Mouse (Mus musculus) erythroblast, embryonic 14.5 days (primary cell): Measurements from ENCODE around the gene Pbx2. TPM values are rescaled to one million over a fixed set of nuclear protein-coding genes. Genes with fewer than 3 reads are reported as not detected.

Source experiments
- H3K27me3 ChIP-seq: 2 replicates; pipeline ENCODE4 v1.6.1; 2012; ENCODE audit warnings: inconsistent platforms; ENCODE audit not compliant: control insufficient read depth
- H3K36me3 ChIP-seq: 2 replicates; pipeline ENCODE4 v1.6.1; 2012; ENCODE audit warnings: mild to moderate bottlenecking, inconsistent platforms; ENCODE audit not compliant: control insufficient read depth
- H3K4me1 ChIP-seq: 2 replicates; pipeline ENCODE4 v1.6.1; 2012; ENCODE audit warnings: inconsistent platforms; ENCODE audit not compliant: control insufficient read depth
- H3K4me3 ChIP-seq: replicated peaks from 2 replicates; pipeline ENCODE3; 2012; ENCODE audit warnings: moderate library complexity, mild to moderate bottlenecking, inconsistent platforms
- H3K9me3 ChIP-seq: 2 replicates; pipeline ENCODE4 v1.6.1; 2012; ENCODE audit warnings: low read length, inconsistent platforms, mixed read lengths; ENCODE audit not compliant: control insufficient read depth
- GATA1 ChIP-seq: IDR thresholded peaks from 2 replicates; pipeline ENCODE4 v1.6.1; 2012; ENCODE audit warnings: low read length, inconsistent platforms, mixed read lengths
- TAL1 ChIP-seq: IDR thresholded peaks from 3 replicates; pipeline ENCODE4 v1.6.1; 2012; ENCODE audit warnings: low read length, inconsistent platforms, mixed read lengths
- polyA plus RNA-seq: library from polyadenylated mRNA; stranded (reverse); fragments of >175 nt; gene quantifications from 2 replicates; pipeline ENCODE4 v1.2.3, GENCODE M21; 2012

Gene Pbx2
- polyA plus RNA-seq, 1 experiment = 11.5 TPM

DNA sequence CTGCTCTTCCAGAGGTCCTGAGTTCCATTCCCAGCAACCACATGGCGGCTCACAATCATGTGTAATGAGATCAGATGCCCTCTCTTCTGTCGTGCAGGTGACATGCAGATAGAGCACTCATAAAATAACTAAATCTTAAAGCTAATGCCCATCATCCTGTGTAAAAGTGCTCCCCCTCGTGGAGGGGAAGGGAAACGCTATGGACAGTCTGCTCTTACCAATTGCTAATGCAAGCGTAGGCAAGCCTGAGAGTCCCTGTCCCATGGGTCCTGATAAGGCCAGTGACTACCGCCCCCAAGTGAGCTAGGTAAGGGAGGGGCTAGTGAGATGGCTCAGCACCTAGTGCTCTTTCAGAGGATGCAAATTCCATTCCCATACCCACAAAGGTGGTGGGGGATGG, 27.9 kb downstream of the Pbx2 start:
- peaks cover 30% of the 10 kb centered on the region for H3K36me3 ChIP-seq
- no peak for TF ChIP-seq TAL1
- H3K4me1 ChIP-seq = peaks cover 20% of the 10 kb centered on the region
- no peaks in the 10 kb centered on the region for H3K27me3 ChIP-seq
- H3K4me3 ChIP-seq = no peak overlapping the region
- no peaks in the 10 kb centered on the region for H3K9me3 ChIP-seq

DNA sequence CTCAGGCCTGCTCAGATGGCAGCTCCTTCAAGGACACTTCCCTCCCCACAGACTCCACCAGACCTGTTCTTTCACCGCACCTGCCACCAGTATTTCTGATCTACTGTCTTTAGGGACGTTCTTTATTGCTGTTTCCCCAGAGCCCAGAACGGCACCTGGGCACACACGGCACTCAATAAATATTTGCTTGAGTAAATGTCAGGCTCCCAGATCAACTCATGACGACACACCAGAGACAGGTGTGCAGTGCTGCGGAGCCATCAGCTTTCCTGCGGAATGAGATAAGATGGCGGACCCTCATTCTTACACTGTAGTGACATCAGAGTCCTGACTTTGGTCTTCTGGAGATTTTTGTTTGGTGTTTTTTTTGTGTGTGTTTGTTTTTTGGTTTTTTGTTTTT, 29.9 kb downstream of the Pbx2 start:
- Histone ChIP-seq H3K4me1 (peaks cover 20% of the 10 kb centered on the region), H3K4me3 (no peak overlapping the region), H3K27me3 (no peaks in the 10 kb centered on the region), H3K36me3 (peaks cover 19% of the 10 kb centered on the region), H3K9me3 (no peaks in the 10 kb centered on the region)
- TF ChIP-seq GATA1 (no peak), TAL1 (no peak)

DNA sequence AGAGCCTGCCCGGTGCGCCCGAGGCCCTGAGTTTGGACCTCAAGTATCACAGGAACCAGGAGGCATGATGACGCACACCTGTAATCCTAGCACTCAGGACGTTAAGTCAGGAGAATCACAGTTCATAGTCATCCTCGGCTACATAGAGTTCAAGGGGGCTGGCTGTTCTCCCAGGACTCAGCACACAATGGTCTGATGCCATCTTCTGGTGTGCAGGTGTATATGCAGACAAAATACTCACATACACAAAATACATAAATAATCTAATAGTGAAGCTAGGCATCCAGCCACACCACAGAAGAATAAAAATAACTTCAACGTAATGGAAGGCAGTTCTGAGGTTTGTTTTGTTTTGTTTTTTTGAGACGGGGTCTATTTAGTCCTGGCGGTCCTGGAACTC, 32.1 kb downstream of the Pbx2 start:
- Histone ChIP-seq H3K4me1 (peaks cover 41% of the 10 kb centered on the region), H3K9me3 (no peaks in the 10 kb centered on the region), H3K4me3 (no peak overlapping the region), H3K27me3 (peaks cover 19% of the 10 kb centered on the region), H3K36me3 (peaks cover 13% of the 10 kb centered on the region)
- TF ChIP-seq GATA1 = no peak
- no peak for TF ChIP-seq TAL1

DNA sequence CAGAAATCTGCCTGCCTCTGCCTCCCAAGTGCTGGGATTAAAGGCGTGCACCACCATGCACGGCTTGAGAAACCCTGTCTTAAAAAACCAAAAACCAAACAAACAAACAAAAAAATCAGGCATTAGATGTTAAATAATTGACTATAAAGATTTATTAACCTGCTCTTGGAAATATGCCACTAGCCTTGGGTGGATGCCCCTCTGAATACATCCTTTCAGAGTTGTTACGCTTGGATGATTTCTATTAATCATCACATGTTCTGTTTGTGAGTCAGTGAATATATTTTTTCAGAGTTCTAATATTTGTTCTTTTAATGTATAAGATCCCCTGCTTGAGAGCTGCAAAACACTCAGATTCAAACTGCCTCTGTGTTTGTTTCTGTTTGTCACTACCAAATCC, 33.9 kb downstream of the Pbx2 start:
- Histone ChIP-seq H3K36me3 (peaks cover 13% of the 10 kb centered on the region), H3K4me3 (no peak overlapping the region), H3K9me3 (no peaks in the 10 kb centered on the region), H3K27me3 (peaks cover 37% of the 10 kb centered on the region), H3K4me1 (peaks cover 37% of the 10 kb centered on the region)
- TF ChIP-seq TAL1 (no peak), GATA1 (no peak)

DNA sequence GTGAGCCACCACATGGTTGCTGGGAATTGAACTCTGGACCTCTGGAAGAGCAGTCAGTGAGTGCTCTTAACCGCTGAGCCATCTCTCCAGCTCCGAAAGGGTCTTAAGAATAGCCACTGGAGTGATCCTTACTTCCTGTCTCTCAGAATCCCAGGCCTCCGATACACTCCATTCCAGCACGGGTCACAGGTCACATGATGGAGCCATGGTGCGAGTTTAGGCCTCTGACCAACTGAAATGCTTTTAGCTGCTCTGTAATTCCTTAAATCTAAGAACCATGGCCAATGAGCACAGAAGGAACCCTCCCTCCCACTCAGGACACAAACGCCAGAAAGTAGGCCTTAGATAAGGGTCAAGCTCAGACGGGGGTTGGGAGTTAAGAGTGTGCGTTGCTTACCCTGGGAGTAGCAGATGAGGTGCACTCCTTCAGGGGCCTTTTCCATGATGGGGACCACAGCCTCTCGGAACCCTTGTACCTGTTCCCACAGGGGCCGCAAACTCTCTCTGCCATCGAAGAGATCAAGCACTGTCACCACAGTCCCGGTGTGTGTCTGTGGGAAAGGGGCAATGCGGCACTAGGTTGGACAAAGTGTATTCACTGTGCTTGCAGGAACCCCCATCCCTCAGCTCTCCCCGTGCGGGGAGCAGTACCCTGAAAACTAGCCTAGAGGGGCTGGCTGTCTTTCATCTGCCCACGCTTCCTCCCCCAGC, 35.2 kb downstream of the Pbx2 start:
- Histone ChIP-seq H3K27me3 (peaks cover 49% of the 10 kb centered on the region), H3K9me3 (peaks cover 3% of the 10 kb centered on the region; the same call in 1 of the 2 replicates), H3K36me3 (peaks cover 10% of the 10 kb centered on the region), H3K4me3 (peak overlapping the region; percentile 72), H3K4me1 (peaks cover 40% of the 10 kb centered on the region)
- TF ChIP-seq TAL1 (no peak), GATA1 (no peak)

DNA sequence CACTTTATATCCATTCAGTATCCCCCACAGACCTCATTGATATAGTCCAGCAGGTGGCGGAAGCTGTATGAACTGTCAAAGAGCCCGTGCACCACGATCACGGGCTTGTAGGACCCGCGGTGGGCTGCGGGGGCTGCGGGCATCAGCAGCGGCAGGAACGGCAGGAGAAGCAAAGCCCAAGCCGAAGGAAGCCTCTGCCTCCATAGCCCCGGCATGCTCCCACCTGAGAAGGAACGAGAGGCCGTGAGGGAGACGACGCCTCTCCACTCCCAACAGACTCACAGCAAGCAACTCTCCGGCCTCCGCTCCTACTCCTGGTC, 35.7 kb downstream of the Pbx2 start:
- H3K36me3 ChIP-seq = peaks cover 10% of the 10 kb centered on the region
- no peak for TF ChIP-seq GATA1
- no peak for TF ChIP-seq TAL1
- peaks cover 42% of the 10 kb centered on the region for H3K4me1 ChIP-seq
- peak overlapping the region; percentile 72 for H3K4me3 ChIP-seq
- peaks cover 3% of the 10 kb centered on the region; the same call in 1 of the 2 replicates for H3K9me3 ChIP-seq
- peaks cover 54% of the 10 kb centered on the region for H3K27me3 ChIP-seq

DNA sequence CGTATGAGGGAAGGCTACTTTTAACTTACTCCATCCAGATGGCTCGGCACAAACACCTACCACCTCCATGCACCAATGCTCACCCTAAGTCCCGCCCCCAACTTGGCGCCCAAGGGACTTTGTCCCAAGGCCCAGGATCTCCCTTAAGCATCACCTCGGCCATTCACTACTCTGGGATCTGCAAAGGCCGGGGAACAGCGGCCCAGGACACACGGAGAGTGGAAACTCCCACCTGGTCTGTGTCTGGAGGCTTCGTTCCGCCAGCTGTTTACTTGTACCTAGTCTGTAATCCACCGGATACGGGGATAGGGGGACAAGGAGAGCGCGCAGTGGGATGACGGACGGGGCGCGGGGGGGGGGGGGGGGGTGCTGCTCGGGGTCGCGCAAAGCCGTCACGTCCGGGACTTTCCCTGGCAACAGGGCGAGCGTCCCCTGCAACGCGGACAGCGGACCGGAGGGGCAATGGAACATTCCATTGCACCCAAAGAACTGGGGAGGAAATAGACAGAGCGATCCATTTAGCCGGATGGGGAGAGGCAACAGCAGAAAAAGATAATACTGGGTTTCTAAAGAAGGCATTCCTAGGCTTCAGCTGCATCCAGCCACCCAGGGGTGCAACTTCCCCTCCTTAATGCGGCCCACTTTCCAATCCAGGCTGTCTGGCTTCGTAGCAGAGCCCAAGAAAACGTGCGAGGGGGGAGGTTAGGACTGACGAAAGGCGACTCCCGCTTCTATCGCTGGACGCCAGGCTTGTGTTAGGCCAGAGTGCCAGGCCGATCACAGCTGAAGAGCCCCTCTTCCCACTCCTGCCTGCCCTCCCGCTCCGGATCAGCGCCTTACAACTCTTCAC, 36.3 kb downstream of the Pbx2 start:
- Histone ChIP-seq H3K4me1 (peaks cover 43% of the 10 kb centered on the region), H3K36me3 (peaks cover 10% of the 10 kb centered on the region), H3K9me3 (peaks cover 3% of the 10 kb centered on the region; the same call in 1 of the 2 replicates), H3K4me3 (peak overlapping the region; percentile 72), H3K27me3 (peaks cover 60% of the 10 kb centered on the region)
- TF ChIP-seq TAL1 = no peak
- no peak for TF ChIP-seq GATA1

DNA sequence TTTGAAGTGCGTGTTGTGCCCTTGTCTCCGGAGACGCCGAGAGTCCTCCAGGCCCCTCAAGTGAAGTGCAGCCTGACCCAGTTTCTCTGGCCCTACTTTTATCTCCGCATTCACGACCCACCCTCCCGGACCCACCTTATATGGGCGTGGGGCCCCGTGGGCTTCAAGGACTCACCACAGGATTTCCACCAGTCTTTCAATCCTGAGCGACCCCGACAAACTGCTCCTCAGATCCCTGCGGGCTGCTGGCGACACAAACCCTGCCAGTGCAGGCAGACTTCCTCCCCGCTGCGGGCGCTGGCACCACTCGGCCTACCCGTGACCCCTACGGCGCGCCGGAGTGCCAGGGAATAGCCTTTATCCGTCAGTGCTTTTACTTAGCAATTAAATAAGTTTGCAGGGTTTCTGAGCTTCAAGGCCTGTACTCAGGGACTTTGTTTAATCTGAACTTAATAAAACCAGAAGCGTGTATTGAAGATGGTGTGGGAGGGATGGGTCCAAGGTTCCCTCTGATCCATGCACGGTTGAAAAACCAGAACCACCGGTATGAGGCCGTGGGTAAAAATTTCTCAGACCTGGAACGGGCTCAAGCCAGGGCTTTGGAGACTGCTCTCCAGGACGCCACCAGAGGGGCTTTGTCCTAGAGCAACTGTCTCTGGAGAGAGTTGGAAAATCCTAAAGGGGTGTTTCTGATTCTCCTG, 37.0 kb downstream of the Pbx2 start, which contains the start of gene Ppt2:
TSS of gene Ppt2 (minus strand) at position 568 of the 701 bp plus-strand sequence.
- peaks cover 38% of the 10 kb centered on the region for H3K4me1 ChIP-seq
- H3K27me3 ChIP-seq = peaks cover 67% of the 10 kb centered on the region
- H3K36me3 ChIP-seq = peaks cover 4% of the 10 kb centered on the region
- peak within 1 kb of the TSS; percentile 72 for H3K4me3 ChIP-seq
- H3K9me3 ChIP-seq = peaks cover 3% of the 10 kb centered on the region; the same call in 1 of the 2 replicates
- TF ChIP-seq GATA1 (no peak), TAL1 (no peak)

DNA sequence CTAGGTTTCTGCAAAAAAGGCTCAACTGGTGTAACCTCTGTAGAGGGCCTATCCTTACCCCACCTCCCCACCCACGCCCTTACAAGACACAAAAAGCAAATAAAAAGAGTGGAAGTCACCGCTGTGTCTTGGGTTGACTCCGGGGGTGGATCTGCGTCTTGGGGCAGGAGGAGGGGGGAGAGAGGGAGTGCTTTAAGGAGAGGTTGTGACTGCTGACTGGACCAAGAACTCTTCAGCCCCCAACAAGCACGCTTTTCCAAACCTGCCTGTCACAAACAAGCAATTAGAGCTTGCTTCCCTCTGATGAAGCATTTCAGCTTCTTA, 37.5 kb downstream of the Pbx2 start:
- Histone ChIP-seq H3K4me1 (peaks cover 37% of the 10 kb centered on the region), H3K9me3 (peaks cover 3% of the 10 kb centered on the region; the same call in 1 of the 2 replicates), H3K4me3 (no peak overlapping the region), H3K36me3 (peaks cover 3% of the 10 kb centered on the region), H3K27me3 (peaks cover 72% of the 10 kb centered on the region)
- TF ChIP-seq TAL1 (no peak), GATA1 (no peak)
